8 mouse cellular contexts compared by ENCODE assay signal in genomic region chr2:160365107-160365911, GRCm38 (mm10). TPM values are rescaled to one million over a fixed set of nuclear protein-coding genes. Genes with fewer than 3 reads are reported as not detected.
DNase-seq lines count a peak whose midpoint lies in the region; ATAC-seq and TF ChIP-seq lines count a peak whose summit lies in the region.

No protein-coding gene starts in this region.

- H3K4me1 ChIP-seq in hindbrain, postnatal 0 days (ENCODE audit: insufficient read depth, low read length), result peaks cover 2% of the 10 kb centered on the region; the same call in 1 of the 2 replicates
- H3K4me1 ChIP-seq in liver, embryonic 15.5 days (replicated peaks), result peaks cover 17% of the 10 kb centered on the region
- H3K4me1 ChIP-seq in neural tube, embryonic 15.5 days, result peaks cover 66% of the 10 kb centered on the region

- no peaks in the 10 kb centered on the region for H3K9me3 ChIP-seq in hindbrain, postnatal 0 days (ENCODE audit: low read length)
- H3K9me3 ChIP-seq in liver, embryonic 15.5 days (replicated peaks), result no peaks in the 10 kb centered on the region
- no peaks in the 10 kb centered on the region for H3K9me3 ChIP-seq in neural tube, embryonic 15.5 days (replicated peaks)

- H3K27me3 ChIP-seq in hindbrain, postnatal 0 days (ENCODE audit: insufficient read depth, low read length), result peaks cover 65% of the 10 kb centered on the region
- peaks cover 99% of the 10 kb centered on the region for H3K27me3 ChIP-seq in liver, embryonic 15.5 days
- peaks cover 59% of the 10 kb centered on the region for H3K27me3 ChIP-seq in neural tube, embryonic 15.5 days (replicated peaks)

- peak overlapping the region; percentile 52 for H3K4me3 ChIP-seq in hindbrain, postnatal 0 days (ENCODE audit: low read length)
- H3K4me3 ChIP-seq in liver, embryonic 15.5 days (replicated peaks), result peak overlapping the region; percentile 49
- peak overlapping the region; percentile 57 for H3K4me3 ChIP-seq in neural tube, embryonic 15.5 days (replicated peaks)

- no peak for TF ChIP-seq CTCF in hindbrain, postnatal 0 days (IDR thresholded peaks at IDR 0.05; ENCODE audit: low read depth)

- H3K4me2 ChIP-seq in hindbrain, postnatal 0 days (ENCODE audit: low read depth, low read length), result peak overlapping the region; percentile 91
- peak overlapping the region; percentile 71 for H3K4me2 ChIP-seq in liver, embryonic 15.5 days
- peak overlapping the region; percentile 98 for H3K4me2 ChIP-seq in neural tube, embryonic 15.5 days

- WGBS in hindbrain, postnatal 0 days, result under 1% methylated on average over 50 of the region's 50 CpGs
- 1% methylated on average over 50 of the region's 50 CpGs for WGBS in liver, embryonic 15.5 days (ENCODE audit: insufficient replicate concordance)
- WGBS in neural tube, embryonic 15.5 days, result under 1% methylated on average over 49 of the region's 50 CpGs

- peak overlapping the region; percentile 33; the same call in 1 of the 2 replicates for H3K9ac ChIP-seq in hindbrain, postnatal 0 days (replicated peaks; ENCODE audit: low read length)
- H3K9ac ChIP-seq in liver, embryonic 15.5 days, result no peak overlapping the region
- peak overlapping the region; percentile 67 for H3K9ac ChIP-seq in neural tube, embryonic 15.5 days (replicated peaks)

- ATAC-seq in hindbrain, postnatal 0 days, result no peak
- ATAC-seq in liver, embryonic 15.5 days (ENCODE audit: insufficient read depth), result no peak
- ATAC-seq in neural tube, embryonic 15.5 days (ENCODE audit: low FRiP score), result no peak
- ATAC-seq in activated CD4-positive, CD25-positive, alpha-beta regulatory T cell, adult 4 months, result no peak

- DNase-seq in thymus, adult 18-20 months, result peak; percentile 17 to 31
- no peak for DNase-seq in thymus, postnatal 0 days (ENCODE audit: low spot score)
- peak; percentile 46 for DNase-seq in gastrocnemius, postnatal 14 days
- DNase-seq in hindbrain, postnatal 0 days (ENCODE audit: low spot score), result no peak
- DNase-seq in layer of hippocampus, adult 11-12 months (ENCODE audit: low spot score), result no peak

- intact Hi-C loops in gastrocnemius, postnatal 14 days (cut with DNase I; ENCODE audit: low total_unique reads), result loop anchor here (5.0 kb wide), 1 partner anchor 1313 kb away; no protein-coding TSS in a partner anchor

- H3K36me3 ChIP-seq in hindbrain, postnatal 0 days (ENCODE audit: insufficient read depth, low read length), result no peaks in the 10 kb centered on the region
- no peaks in the 10 kb centered on the region for H3K36me3 ChIP-seq in liver, embryonic 15.5 days (replicated peaks)
- no peaks in the 10 kb centered on the region for H3K36me3 ChIP-seq in neural tube, embryonic 15.5 days

- H3K27ac ChIP-seq in hindbrain, postnatal 0 days, result no peak overlapping the region
- H3K27ac ChIP-seq in liver, embryonic 15.5 days (replicated peaks), result no peak overlapping the region
- H3K27ac ChIP-seq in neural tube, embryonic 15.5 days (replicated peaks), result no peak overlapping the region

RNA-seq across cellular contexts. Expression of gene Mafb, which starts 1.6 kb away (rescaled TPM):
- polyA plus RNA-seq in thymus, postnatal 0 days (2015; fragmentation: Nextera tagmentation; extraction: Ambion mirVana), result 8.5 and 10.7 TPM in 2 replicates
- total RNA-seq in gastrocnemius, postnatal 14 days (2021), result 10 to 100 TPM; 13.3 to 28.3 TPM
- total RNA-seq in hindbrain, postnatal 0 days (2014; rRNA removed), result 12.4 and 19.4 TPM in 2 replicates
- 13.9 and 14.6 TPM in 2 replicates for polyA plus RNA-seq in hindbrain, postnatal 0 days (2015; fragmentation: Nextera tagmentation; extraction: Ambion mirVana)
- polyA plus RNA-seq in liver, embryonic 15.5 days (2015; fragmentation: Nextera tagmentation; extraction: Ambion mirVana), result 4.2 and 6.1 TPM in 2 replicates
- 20.1 and 22.9 TPM in 2 replicates for polyA plus RNA-seq in neural tube, embryonic 15.5 days (2015; fragmentation: Nextera tagmentation; extraction: Ambion mirVana)
- polyA plus RNA-seq in activated CD4-positive, CD25-positive, alpha-beta regulatory T cell, adult 4 months (2017; shearing (Covaris generic)), result not detected

RNA-seq across cellular contexts. Expression of gene Gm826, which starts 31.3 kb away (rescaled TPM):
- polyA plus RNA-seq in thymus, postnatal 0 days (2015; fragmentation: Nextera tagmentation; extraction: Ambion mirVana), result 0.75 and 1.7 TPM in 2 replicates
- total RNA-seq in gastrocnemius, postnatal 14 days (2021), result 1 to 10 TPM in 1 of 2 experiments, under 1 TPM in 1; 0.66 to 3.9 TPM
- total RNA-seq in hindbrain, postnatal 0 days (2014; rRNA removed), result 1.1 TPM in 1 of 2 replicates, not detected in the other
- polyA plus RNA-seq in hindbrain, postnatal 0 days (2015; fragmentation: Nextera tagmentation; extraction: Ambion mirVana), result not detected in 2 replicates
- 4.8 and 5.4 TPM in 2 replicates for polyA plus RNA-seq in liver, embryonic 15.5 days (2015; fragmentation: Nextera tagmentation; extraction: Ambion mirVana)
- 0.42 TPM in 1 of 2 replicates, not detected in the other for polyA plus RNA-seq in neural tube, embryonic 15.5 days (2015; fragmentation: Nextera tagmentation; extraction: Ambion mirVana)
- polyA plus RNA-seq in activated CD4-positive, CD25-positive, alpha-beta regulatory T cell, adult 4 months (2017; shearing (Covaris generic)), result not detected

Comparison
In these comparisons a context has a peak if more than half of its experiments do, and no peak if none do; other contexts are left out.
1. DNase-seq: peak in thymus, adult 18-20 months (2 of 2) and gastrocnemius, postnatal 14 days (single experiment); none in thymus, postnatal 0 days (single experiment), hindbrain, postnatal 0 days (single experiment) and layer of hippocampus, adult 11-12 months (single experiment).
2. Peak in every context shown above with its lines, with median percentiles within 50 percentile points of each other: H3K4me2 ChIP-seq and H3K4me3 ChIP-seq.